Mouse (Mus musculus): ENCODE results near the gene Fcrla. TPM values are rescaled to one million over a fixed set of nuclear protein-coding genes. Genes with fewer than 3 reads are reported as not detected.

The Fcrla gene
- total and polyA plus RNA-seq, 3 experiments: 10.6 to 30.6 (median 17.7) TPM

DNA sequence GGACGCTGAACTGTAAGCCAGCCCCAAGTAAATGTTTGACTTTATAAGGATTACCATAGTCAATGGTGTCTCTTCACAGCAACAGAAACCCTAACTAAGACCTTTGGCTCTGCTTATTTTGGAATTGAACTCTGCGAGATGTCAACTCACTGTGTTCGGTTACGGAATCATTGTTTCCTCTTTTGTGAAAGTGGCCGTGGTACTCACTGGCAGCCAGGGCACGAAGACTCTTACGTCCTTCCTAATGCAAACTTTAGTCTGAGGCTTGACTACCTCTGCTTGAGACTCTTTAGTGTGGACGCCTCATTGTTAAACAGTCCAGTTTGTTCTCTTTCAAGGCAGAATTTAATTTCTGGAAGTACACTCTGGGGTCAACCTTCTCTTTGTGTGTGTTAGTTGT is 8.1 kb downstream of the Fcrla start:
- Histone ChIP-seq H3K9ac (ENCODE audit: insufficient read depth, low read depth) (no peak overlapping the region), H3K79me2 (replicated peaks; ENCODE audit: control insufficient read depth, extremely low read depth, insufficient read depth, poor library complexity, severe bottlenecking) (no peaks in the 10 kb centered on the region), H3K36me3 (replicated peaks in 1 of 2; ENCODE audit: control insufficient read depth in 1 of 2, insufficient read depth in 1 of 2, low read length in 1 of 2) (peaks cover 8 to 50% of the 10 kb centered on the region in 2 experiments), H3K27me3 (replicated peaks) (no peaks in the 10 kb centered on the region), H3K4me1 (ENCODE audit: control insufficient read depth in 1 of 2, insufficient read depth in 2 of 2) (peaks cover 0 to 11% of the 10 kb centered on the region in 2 experiments; a peak in 1 of 4 replicates), H3K27ac (ENCODE audit: insufficient read depth, low read depth) (no peak overlapping the region), H3K9me3 (replicated peaks; ENCODE audit: low read length) (peaks cover 2% of the 10 kb centered on the region), H3K4me3 (replicated peaks in 1 of 3; ENCODE audit: low read depth in 2 of 3, low read length in 2 of 3, poor library complexity in 1 of 3) (no peak overlapping the region), H3K4me2 (ENCODE audit: insufficient read depth, low read depth, poor library complexity, severe bottlenecking) (no peak overlapping the region)
- dilution Hi-C loops (cut with MboI; ENCODE audit: extremely low pct_ligation_motif_present, extremely low pct_unique_long_range_greater_than_20kb, low sequenced_read_pairs) (no loop called here), in situ Hi-C loops (cut with MboI; ENCODE audit: low pct_ligation_motif_present, low pct_unique_long_range_greater_than_20kb, low sequenced_read_pairs) (no loop called here)
- no peak for TF ChIP-seq TBP (conservative IDR thresholded peaks at IDR 0.05; ENCODE audit: low read depth, low read length)
- TF ChIP-seq NELFE (IDR thresholded peaks at IDR 0.05; ENCODE audit: low read depth, low read length): no peak
- TF ChIP-seq SMC3 (IDR thresholded peaks at IDR 0.05; ENCODE audit: low read depth, low read length): no peak
- TF ChIP-seq POLR2A (IDR thresholded peaks at IDR 0.05; ENCODE audit: low read depth, low read length): no peak
- no peak for TF ChIP-seq E2F4 (IDR thresholded peaks at IDR 0.05; ENCODE audit: insufficient replicate concordance, low read depth, low read length)
- no peak for TF ChIP-seq EP300 (IDR thresholded peaks at IDR 0.05; ENCODE audit: low read length)
- no peak for TF ChIP-seq TCF12 (IDR thresholded peaks at IDR 0.05; ENCODE audit: low read depth, low read length)
- no peak for TF ChIP-seq ZMIZ1 (IDR thresholded peaks at IDR 0.05; ENCODE audit: low read depth, low read length)
- no peak for DNase-seq (ENCODE audit: extremely low read depth)

DNA sequence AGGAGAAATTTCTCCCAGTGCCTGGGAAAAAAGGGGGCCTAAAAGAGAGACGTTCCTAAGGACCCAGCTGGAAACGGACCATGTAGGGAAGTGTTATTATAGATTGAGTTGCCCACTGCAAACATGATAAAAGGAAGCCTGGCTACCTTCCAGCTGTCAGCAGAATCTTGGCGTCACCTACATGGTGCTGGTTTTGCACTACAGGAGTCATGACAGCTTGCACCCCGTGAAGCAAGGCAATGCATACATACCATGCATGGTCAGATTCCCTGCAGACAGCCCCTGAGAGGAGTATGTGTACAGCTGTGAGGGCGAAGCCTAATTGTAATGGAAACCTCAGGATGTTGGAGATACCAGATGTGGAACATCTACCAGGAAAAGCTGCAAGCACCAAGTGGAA is 11.7 kb downstream of the Fcrla start:
- dilution Hi-C loops (cut with MboI; ENCODE audit: extremely low pct_ligation_motif_present, extremely low pct_unique_long_range_greater_than_20kb, low sequenced_read_pairs): no loop called here
- Histone ChIP-seq H3K9ac (ENCODE audit: insufficient read depth, low read depth) (no peak overlapping the region), H3K79me2 (replicated peaks; ENCODE audit: control insufficient read depth, extremely low read depth, insufficient read depth, poor library complexity, severe bottlenecking) (no peaks in the 10 kb centered on the region), H3K9me3 (replicated peaks; ENCODE audit: low read length) (peaks cover 2% of the 10 kb centered on the region), H3K4me1 (ENCODE audit: control insufficient read depth in 1 of 2, insufficient read depth in 2 of 2) (0 out of 4 replicates have a peak, but pooled peaks cover 0 to 3% of the 10 kb centered on the region in 2 experiments), H3K4me2 (ENCODE audit: insufficient read depth, low read depth, poor library complexity, severe bottlenecking) (no peak overlapping the region), H3K27ac (ENCODE audit: insufficient read depth, low read depth) (no peak overlapping the region), H3K27me3 (replicated peaks) (no peaks in the 10 kb centered on the region), H3K4me3 (replicated peaks in 1 of 3; ENCODE audit: low read depth in 2 of 3, low read length in 2 of 3, poor library complexity in 1 of 3) (no peak overlapping the region), H3K36me3 (replicated peaks in 1 of 2; ENCODE audit: control insufficient read depth in 1 of 2, insufficient read depth in 1 of 2, low read length in 1 of 2) (peaks cover 8 to 34% of the 10 kb centered on the region in 2 experiments)
- DNase-seq (ENCODE audit: extremely low read depth): no peak
- in situ Hi-C loops (cut with MboI; ENCODE audit: low pct_ligation_motif_present, low pct_unique_long_range_greater_than_20kb, low sequenced_read_pairs): no loop called here
- no peak for TF ChIP-seq E2F4 (IDR thresholded peaks at IDR 0.05; ENCODE audit: insufficient replicate concordance, low read depth, low read length)
- TF ChIP-seq NELFE (IDR thresholded peaks at IDR 0.05; ENCODE audit: low read depth, low read length): no peak
- TF ChIP-seq MAX (IDR thresholded peaks at IDR 0.05; ENCODE audit: low read length): no peak
- no peak for TF ChIP-seq ZKSCAN1 (IDR thresholded peaks at IDR 0.05; ENCODE audit: borderline replicate concordance, low read depth, low read length)
- TF ChIP-seq EP300 (IDR thresholded peaks at IDR 0.05; ENCODE audit: low read length): no peak
- TF ChIP-seq USF2 (conservative IDR thresholded peaks at IDR 0.05; ENCODE audit: low read depth, low read length): no peak
- TF ChIP-seq USF1 (IDR thresholded peaks at IDR 0.05; ENCODE audit: low read depth, low read length): no peak
- TF ChIP-seq PAX5 (IDR thresholded peaks at IDR 0.05; ENCODE audit: low read length): no peak
- TF ChIP-seq ZMIZ1 (IDR thresholded peaks at IDR 0.05; ENCODE audit: low read depth, low read length): no peak
- no peak for TF ChIP-seq POLR2A (IDR thresholded peaks at IDR 0.05; ENCODE audit: low read depth, low read length)
- TF ChIP-seq SIN3A (IDR thresholded peaks at IDR 0.05; ENCODE audit: low read length): no peak
- TF ChIP-seq MEF2A (IDR thresholded peaks at IDR 0.05; ENCODE audit: borderline replicate concordance, low read depth, low read length): no peak
- TF ChIP-seq TCF12 (IDR thresholded peaks at IDR 0.05; ENCODE audit: low read depth, low read length): no peak
- no peak for TF ChIP-seq ETS1 (conservative IDR thresholded peaks at IDR 0.05; ENCODE audit: low read depth, low read length)
- TF ChIP-seq CTCF (conservative IDR thresholded peaks at IDR 0.05 in 1 of 2, IDR thresholded peaks at IDR 0.05 in 1 of 2; ENCODE audit: low read depth in 2 of 2, low read length in 2 of 2): no peak
- no peak for TF ChIP-seq POLR2AphosphoS2 (IDR thresholded peaks at IDR 0.05; ENCODE audit: low read depth, low read length)
- no peak for TF ChIP-seq ZNF384 (IDR thresholded peaks at IDR 0.05; ENCODE audit: low read depth, low read length)
- TF ChIP-seq ZC3H11A (IDR thresholded peaks at IDR 0.05; ENCODE audit: low read depth, low read length): no peak
- TF ChIP-seq BHLHE40 (IDR thresholded peaks at IDR 0.05; ENCODE audit: low read depth, low read length): no peak
- no peak for TF ChIP-seq RAD21 (IDR thresholded peaks at IDR 0.05; ENCODE audit: low read depth, low read length)
